In genomic region chr5:146330031-146330764, GRCm38 (mm10) we compare ENCODE assay signal across 8 mouse cellular contexts. TPM values are rescaled to one million over a fixed set of nuclear protein-coding genes. Genes with fewer than 3 reads are reported as not detected.
A peak's percentile ranks its signal among the peaks of the same experiment; 100 is the strongest.
DNase-seq lines count a peak whose midpoint lies in the region; TF ChIP-seq lines count a peak whose summit lies in the region.

No protein-coding gene starts in this region.

- H3K4me1 ChIP-seq in bone marrow macrophage, adult 2 months (ENCODE audit: control insufficient read depth, insufficient read depth, low read length), result no peaks in the 10 kb centered on the region

- DNase-seq in left cerebral cortex, adult 18-20 months (ENCODE audit: low spot score in 2 of 2), result peak; percentile 62 to 69
- DNase-seq in left cerebral cortex, adult 11 months (ENCODE audit: low spot score), result no peak
- DNase-seq in MEL-GATA-1-ER (ENCODE audit: extremely low read depth, low read depth), result peak; percentile 65
- peak; percentile 60 for DNase-seq in forelimb bud, embryonic 11.5 days (ENCODE audit: low read depth, low spot score)
- peak; percentile 55 to 66 for DNase-seq in left cerebral cortex, postnatal 25 days (ENCODE audit: low spot score in 2 of 2)
- DNase-seq in retina, adult 2 months (ENCODE audit: low read depth, low spot score), result peak; percentile 42
- DNase-seq in urinary bladder, adult 2 months (ENCODE audit: low spot score), result no peak

- peak; percentile 40 for TF ChIP-seq CTCF in bone marrow macrophage, adult 2 months (IDR thresholded peaks at IDR 0.05; ENCODE audit: low read depth, low read length)

- no peak for TF ChIP-seq POLR2A in bone marrow macrophage, adult 2 months (IDR thresholded peaks at IDR 0.05; ENCODE audit: borderline replicate concordance, low read depth, low read length)

- no peak overlapping the region for H3K27ac ChIP-seq in bone marrow macrophage, adult 2 months (ENCODE audit: insufficient read depth, low read depth, low read length)

- H3K4me3 ChIP-seq in bone marrow macrophage, adult 2 months (ENCODE audit: insufficient read depth, low read length), result no peak overlapping the region

- intact Hi-C loops in left cerebral cortex, postnatal 25 days (cut with DNase I), result no loop called here

RNA-seq across cellular contexts. Expression of gene Wasf3, which starts 54.6 kb away (rescaled TPM):
- 10 to 100 TPM; 87.4 to 91.9 TPM for total RNA-seq in left cerebral cortex, adult 18-20 months (2021)
- not detected in 2 replicates for polyA plus RNA-seq in bone marrow macrophage, adult 2 months (2012; ENCODE audit: insufficient read depth, insufficient read length, missing spikeins)
- 10 to 100 TPM; 90.2 to 95.3 TPM for total RNA-seq in left cerebral cortex, postnatal 25 days (2021)
- 3.0 and 4.8 TPM in 2 replicates for polyA plus RNA-seq in urinary bladder, adult 2 months (2012; rRNA removed)

Comparison
In these comparisons a context has a peak if more than half of its experiments do, and no peak if none do; other contexts are left out.
1. DNase-seq: peak in left cerebral cortex, adult 18-20 months (2 of 2), MEL-GATA-1-ER (single experiment), forelimb bud, embryonic 11.5 days (single experiment), left cerebral cortex, postnatal 25 days (2 of 2) and retina, adult 2 months (single experiment); none in left cerebral cortex, adult 11 months (single experiment) and urinary bladder, adult 2 months (single experiment).